Mouse (Mus musculus) right cerebral cortex, postnatal 10 days (tissue): ENCODE results near the gene Bcl2l1.

Experiments used
- DNase-seq, 2 experiments: peaks; one replicate each; pipeline ENCODE4 v3.0.0; 2021; ENCODE audit warnings: low spot score in 2 of 2

The Bcl2l1 gene

DNA sequence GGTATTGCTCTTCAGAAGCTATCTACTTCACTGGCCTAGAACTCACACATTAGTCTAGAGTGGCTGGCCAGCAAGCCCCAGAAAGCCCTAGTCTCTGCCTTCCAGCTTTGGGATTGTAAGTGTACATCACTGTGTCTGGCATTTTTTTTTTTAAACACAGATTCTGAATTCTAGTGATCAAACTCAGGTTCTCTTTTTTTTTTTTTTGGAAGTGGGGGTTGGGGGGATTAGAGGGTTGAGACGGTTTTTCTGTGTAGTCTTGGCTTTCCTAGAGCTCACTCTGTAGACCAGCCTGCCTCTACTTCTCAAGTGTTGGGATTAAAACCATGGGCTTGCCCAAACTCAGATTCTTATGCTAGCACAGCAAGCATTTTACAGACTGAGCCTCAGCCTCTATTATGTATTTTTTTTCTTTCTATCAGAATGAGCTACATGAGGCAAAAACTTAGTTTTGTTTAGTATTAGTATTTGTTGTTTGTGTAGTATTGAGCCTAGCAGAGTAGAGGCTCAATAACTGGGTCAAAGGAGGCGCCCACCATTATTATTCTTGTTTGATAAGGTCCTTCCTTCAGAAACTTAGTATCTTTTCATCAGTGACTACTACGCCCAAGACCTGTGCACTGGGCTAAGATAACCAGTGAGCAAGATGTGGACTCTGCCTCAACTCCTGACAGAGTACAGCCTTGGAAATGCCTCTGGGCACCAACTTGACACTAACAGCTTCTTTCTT, 6.9 kb downstream of the Bcl2l1 start:
- DNase-seq: no peak

DNA sequence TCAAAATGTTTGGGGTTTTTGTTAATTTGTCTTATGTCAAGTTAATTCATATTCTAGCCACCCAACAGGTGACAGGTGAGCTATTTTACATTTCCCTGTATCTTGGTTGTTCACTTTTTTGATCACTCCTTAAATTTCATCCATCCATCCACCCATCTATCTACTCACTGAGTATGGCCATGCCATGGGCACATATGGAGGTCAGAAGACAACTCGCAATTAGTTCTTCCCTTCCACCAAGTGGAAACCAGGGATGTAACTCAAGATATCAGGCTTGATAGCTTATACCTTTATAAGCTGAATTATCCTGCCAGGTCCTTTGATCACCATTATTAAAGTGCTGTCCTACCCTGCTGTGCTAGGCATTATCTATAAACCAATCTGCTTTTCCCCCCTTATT, 7.8 kb downstream of the Bcl2l1 start:
- no peak for DNase-seq

DNA sequence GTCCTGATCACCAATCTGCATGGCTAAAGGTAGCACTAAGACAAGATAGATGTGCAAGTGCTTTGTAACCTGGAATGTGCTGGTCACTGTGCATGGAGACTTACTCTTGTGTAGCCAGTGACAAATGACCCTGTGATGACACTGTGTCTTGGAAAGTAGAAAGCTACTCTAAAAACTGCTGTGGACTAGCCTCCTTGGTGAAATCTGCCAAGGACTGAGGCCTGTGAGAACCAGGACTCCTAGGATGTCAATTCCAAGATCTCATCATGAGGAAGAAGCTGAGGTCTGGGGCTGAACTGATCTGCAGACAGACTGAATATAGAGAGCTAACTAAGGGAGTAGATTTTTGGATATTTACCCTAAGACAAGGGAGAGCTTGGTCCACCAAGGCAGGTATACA, 10.0 kb downstream of the Bcl2l1 start:
- no peak for DNase-seq

DNA sequence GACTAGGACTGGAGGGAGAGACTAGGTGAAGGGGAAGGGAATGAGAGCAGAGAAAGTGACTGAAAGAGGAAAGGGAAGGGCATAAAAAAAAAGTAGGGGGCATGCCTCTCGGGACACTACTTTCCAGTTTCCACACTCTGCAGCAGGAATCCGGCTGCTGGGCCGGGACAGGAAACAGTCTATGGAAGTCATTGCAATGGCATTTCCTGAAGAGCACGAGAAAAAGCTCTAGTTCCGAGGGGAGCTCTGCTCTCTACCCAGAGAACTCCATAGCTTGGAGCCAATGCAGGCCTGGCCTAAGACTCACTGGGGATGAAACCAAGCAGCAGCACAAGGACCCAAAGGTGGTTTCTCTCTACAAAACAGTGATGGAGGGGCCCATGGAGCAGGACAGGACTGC, 10.5 kb downstream of the Bcl2l1 start:
- no peak for DNase-seq

DNA sequence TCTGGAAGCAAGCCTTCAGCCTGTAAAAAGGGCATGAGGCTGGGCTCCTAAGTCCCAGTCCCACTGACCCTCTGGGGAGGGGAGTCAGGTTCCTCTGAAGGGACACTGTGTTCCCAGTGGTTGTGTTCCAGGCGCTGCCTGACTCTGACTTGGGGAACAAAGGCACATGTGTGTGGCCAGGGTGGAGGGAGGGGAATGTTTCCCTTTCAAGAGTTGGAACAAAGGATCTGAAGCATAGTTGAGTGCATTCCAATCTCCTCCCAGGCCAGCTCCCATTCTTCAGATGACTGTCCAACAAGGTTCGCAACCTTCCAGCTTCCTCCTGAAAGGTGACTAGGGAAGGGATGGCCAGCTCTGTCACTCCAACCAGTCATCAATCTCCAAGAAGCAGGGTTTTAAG, 11.2 kb downstream of the Bcl2l1 start:
- DNase-seq: peak; percentile 47 to 57

DNA sequence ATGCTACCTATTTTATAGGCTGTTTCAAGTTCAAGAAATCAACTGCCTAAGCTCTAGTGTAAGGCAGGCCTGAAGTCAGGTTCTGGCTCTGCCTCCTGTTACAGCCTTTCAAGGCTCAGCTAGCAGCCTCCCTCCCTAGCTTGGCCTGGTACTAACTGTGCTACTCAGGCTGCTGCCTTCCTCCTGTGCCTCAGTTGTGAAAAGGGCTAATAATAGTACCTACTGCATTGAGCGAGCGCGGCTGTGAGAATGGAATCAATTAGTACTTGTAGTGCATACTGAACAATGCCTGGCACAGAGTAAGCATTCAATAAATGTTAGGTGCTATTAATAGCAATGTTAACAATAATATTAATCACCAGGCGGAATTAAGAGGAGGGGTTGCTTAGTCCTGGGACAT, 11.6 kb downstream of the Bcl2l1 start:
- DNase-seq: peak in 1 of 2 experiments; percentile 43

DNA sequence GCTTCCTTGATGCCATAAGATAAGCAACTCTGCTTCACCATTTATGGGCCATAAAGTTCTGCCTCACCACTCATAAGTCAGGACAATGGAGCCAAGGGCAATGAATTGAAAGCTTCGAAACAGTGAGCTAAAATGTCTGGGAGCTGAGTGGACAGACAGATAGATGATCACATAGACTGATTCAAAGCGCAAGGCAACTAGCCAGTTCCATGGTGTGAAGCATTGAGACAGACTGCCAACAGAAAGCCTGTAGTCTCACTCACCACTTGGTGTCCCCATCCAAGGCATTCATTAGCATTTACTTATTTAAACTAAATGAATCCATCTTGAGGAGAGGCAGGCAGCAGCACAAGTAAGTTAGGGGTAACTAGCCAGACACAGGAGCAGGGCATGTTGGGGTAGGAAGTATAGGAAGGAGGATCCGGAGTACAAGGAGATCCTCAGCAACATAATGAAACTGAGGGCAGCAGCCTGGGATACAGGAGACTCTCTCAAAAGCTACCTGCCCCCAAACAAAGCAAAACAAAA, 12.4 kb downstream of the Bcl2l1 start:
- no peak for DNase-seq

DNA sequence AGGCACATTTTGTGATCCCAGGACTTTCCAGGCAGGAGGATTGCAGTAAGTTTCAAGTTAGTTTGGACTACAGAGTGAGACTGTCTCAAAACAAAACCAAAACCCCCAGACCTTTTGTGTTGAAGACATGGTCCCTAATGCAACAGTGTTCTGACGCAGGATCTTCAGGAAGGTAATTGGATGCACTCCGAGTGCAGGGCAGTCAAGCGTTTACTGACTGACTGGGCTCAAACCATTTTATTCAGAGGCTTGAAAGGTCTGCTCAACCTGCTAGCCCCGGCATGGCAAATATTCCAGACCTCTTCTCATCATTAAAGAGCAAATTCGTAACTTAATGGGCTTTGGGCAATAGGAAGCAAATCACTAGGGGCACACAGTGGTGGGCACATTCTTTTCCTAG, 12.8 kb downstream of the Bcl2l1 start:
- no peak for DNase-seq

DNA sequence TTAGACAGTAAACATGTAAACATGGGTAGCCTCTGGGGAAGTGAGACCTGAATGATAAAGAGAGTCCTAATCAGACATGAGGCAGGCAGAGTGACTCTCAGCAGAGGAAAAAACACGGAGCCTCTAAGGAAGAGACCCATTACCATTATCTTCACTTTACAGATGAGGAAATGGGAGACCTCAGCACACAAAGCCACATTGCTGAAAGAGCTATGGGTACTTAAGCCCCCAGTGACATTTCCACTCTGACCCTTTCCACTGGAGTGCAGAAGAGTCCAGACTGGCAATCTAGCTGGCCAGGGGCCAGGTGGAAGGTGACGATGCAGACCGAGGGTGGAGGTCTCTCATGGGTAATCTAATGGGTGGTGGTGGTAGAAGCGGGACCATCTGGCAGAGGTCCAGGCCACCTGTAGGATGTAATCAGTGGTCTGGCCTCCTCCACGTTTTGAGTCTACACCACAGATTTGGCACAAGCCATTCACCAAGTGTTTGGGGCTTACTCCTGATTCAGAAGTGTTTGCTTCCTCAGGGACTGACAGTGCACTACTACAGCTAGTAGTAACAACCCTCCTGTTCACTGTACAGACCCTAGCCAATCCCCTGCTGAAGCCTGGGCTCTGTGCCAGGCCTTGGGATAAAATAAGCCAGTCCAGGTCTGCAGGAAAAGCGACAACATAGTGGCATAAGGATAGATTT, 13.8 kb downstream of the Bcl2l1 start:
- DNase-seq: peak; percentile 71 to 74

DNA sequence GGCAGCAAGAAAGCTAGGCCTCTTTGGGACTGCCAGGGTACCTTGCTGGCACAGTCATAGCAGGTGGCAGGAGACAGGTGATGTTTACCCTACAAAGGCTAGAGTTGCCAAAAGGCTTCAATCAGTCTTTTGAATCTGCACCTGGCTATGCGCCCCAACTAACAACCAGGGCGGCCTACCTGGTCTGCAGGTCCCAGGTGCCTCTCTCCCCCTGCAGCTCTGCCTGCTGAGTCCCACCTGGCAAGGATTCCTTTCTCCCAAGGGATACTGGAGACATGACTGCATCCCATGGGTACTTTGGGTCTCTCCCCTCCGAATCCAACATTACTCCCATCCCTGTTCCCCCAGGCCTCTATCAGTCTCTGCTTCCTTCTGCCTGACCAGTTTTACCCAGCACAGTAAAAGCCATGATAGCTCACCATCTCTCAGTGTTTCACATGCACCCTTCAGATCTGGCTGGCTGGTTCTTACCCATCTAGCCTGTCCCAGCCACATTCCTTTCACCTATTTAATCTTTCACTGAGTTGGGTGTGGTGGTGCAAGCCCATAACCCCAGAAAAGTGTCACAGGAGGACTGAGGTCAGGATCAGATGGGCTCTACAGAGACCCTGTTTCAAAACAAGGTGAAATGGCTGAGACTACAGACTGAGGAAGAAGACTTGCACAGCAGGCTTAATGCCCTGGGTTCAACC, 14.7 kb downstream of the Bcl2l1 start:
- DNase-seq: no peak

DNA sequence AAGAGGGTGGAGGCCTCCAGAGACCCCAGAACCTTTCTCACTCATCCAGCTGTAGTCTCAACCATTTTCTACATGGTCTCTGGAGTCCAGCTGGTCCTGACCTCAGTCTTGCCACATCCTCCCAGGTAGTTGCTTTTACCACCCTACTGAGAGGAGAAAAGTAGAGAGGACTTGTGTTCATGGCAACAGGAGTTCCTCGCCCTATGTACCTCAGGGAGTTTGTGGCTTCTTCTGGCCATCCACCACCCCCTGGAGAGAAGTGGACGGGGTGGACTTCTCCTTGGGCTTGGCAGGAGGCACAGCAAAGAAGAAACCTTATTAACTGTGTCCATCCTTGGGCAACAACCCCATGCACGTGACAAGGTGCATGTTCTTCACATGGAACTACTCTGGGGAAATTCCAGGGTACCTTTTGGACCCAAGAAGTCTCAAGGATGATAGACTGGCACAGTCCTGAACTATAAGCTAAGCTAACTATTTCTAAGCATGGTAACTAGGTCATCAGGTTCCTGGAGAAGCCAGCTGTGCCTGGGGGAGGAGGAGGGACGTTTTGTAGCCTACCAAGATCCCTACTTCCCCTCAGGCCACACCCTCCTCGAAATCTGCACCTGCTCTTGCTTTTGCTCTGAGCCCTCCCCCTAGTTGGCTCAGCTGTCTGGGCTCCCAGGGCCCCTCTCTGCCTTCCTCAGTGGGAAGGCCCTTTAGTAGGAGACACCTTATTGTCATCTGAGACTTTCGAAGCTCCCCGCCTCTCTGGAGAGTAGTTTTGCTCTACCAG, 15.5 kb downstream of the Bcl2l1 start:
- no peak for DNase-seq

DNA sequence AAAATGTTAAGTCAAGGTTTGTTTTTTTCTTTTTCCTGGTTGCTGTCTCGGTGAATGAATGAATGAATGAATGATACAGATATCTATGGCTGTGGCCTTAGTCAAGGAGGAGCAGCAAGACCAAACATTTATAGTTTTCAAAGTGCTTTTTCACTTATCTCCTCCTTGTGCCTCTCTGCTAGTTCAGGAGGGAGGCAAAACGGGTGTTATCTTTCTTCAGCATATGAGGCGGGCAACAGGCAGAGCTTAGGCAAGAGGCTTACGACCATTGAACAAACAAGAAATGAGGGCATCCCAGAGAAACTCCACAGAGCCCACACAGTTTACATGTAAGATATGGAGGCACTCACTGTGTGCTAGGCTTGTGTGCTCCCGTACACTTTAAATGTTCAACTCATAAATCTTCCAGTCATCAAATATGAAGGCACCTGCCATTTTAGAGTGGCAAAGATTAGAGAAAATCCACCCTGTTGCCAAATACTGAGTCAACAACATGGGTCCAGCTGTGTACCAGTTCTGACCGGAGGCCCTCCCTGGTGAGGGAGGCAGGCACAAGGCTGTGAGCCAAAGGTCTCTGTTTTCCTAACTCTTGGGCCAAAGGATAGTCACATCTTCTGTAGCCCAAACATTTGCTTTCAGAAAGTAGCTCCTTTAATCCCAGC, 17.2 kb downstream of the Bcl2l1 start:
- DNase-seq: no peak

DNA sequence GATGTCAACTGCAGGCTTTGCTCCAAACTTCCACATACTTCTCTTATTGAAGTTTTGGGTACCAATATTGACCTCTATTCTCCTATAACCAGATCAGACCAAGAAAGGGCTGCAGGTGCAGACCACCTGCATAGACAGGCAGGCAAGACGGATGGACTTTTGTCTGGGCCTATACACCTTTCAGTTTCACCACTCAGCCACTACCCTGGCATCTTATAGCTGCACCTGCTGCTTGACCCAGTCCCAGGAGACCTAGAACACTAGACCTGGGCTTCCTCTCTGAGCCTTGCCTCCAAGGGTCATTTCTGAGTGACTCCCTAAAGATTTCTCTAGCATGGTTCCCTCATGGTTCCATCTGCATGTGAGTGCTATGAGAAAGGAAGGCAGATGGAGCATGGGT, 18.3 kb downstream of the Bcl2l1 start:
- no peak for DNase-seq

DNA sequence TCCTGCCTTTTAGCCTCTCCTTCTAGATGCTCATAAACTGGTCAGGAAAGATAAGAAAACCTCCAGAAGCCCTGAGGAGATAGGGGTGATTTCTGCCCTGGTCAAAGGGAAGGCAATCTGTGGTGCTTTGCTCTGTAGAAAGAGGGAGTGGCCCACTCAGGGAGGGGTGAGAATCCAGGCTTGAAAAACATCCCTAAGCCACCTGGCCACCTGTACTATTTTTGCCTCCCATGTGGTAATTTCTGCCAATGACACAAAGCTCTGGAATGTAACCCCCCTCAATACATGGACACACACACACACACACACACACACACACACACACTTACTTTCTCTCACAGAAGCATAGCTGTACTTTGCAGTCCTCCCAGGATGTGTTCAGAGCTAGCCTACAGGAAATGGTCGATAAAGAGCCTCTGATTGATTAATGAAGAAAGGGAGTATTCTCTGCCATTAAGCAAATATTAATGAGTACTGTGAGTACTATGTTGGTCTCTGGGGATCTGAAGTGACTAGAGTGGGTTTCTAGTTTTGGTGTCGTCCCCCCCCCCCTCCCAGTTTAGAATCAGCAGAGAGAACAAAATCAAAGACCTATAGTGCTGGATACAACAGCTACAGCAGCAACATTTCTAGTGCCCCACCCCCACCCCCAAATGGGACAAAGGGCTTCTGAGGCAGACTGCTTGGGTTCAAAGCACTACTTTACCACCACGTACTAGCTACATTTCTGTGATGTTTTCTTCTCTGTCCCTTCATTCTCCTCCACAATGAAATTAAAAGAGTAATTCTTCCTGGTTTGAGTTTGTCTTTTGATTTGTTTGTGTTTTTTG, 20.0 kb downstream of the Bcl2l1 start:
- no peak for DNase-seq

DNA sequence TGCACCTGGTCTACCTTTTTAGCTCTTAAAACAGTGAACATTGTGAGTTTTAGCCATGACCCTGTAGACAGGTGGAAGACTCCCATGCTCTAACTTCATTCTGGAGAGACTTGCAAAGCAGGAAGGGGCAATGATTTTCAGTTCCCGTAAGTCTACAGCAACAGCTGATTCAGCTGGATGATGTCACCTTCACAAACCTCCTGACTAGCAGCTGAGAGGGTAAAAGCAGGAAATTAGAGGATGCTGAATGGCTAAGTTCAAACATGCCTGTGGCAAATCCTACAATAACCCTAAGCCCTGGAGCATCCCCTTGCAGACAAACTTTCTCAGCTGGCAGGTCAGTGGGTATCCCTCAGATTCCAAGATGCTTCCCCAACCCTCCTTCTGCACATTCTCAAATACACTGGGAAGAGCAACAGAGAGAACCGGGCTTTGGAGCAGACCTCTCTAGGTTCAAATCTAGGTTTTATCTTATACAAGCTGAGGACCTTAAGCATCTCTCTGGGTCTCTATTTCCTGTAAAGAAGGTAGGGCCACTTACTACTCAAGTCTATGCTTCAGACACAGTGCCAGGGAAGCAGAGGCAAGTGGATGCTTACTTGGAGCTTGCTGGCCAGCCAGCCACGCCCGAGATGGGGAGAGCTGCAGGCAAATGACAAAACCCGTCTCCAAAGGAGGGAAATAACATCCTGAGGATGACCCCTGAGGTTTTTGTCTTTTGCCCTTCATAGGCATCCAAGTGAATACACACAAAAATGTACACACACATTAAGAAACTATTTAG, 21.2 kb downstream of the Bcl2l1 start:
- DNase-seq: no peak

DNA sequence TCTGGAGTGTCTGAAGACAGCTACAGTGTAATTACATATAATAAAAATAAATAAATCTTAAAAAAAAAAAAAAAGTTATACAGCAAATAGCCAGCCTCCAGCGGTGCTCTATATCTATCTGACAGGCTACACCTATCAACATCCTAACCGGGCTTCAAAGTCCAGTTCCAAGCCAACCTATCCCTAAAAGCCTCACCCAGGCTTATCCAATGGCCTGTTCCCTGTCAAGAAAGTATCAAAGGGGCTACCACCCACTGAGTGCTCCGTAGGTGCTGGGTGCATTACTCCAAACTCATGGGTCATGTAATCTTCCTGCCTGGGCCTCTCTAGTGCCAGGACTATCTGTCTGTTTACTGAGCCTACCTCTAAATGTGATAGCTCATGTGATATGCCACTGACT, 23.4 kb downstream of the Bcl2l1 start:
- DNase-seq: no peak

DNA sequence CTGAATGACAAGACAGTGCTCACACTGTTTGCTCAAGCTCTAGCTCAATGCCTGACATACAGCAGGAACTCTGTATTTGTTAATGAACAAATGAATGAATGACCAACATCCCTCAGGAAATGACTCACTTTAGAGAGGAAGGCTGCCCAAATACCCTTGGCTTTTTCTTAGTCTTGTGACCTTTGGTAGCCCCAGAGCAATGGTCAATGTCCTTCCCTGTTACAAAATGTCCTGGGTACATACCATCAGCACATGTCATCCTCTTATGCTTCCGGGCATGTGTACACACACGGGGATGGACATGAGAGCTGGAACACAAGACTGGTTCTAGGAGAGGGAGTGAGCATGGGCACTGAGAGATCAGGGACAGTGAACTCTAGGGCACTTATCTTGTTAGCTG, 25.5 kb downstream of the Bcl2l1 start:
- no peak for DNase-seq

DNA sequence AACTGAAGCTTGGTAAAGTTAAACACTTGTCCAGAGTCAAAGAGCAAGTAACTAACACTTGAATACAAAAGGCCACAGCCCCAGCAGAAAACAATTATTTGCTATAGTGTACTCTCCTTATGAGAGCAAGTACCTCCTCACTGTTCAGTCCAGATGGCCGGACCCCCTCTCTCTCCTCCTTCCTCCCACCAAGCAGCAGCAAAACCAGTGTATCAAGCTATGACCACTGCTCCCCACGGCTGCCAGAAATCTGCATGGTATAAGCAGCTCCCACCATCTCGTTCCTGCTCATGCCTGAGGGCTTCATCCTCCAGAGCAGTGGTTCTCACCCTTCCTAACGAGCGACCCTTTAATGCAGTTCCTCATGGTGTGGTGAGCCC, 26.4 kb downstream of the Bcl2l1 start:
- no peak for DNase-seq

DNA sequence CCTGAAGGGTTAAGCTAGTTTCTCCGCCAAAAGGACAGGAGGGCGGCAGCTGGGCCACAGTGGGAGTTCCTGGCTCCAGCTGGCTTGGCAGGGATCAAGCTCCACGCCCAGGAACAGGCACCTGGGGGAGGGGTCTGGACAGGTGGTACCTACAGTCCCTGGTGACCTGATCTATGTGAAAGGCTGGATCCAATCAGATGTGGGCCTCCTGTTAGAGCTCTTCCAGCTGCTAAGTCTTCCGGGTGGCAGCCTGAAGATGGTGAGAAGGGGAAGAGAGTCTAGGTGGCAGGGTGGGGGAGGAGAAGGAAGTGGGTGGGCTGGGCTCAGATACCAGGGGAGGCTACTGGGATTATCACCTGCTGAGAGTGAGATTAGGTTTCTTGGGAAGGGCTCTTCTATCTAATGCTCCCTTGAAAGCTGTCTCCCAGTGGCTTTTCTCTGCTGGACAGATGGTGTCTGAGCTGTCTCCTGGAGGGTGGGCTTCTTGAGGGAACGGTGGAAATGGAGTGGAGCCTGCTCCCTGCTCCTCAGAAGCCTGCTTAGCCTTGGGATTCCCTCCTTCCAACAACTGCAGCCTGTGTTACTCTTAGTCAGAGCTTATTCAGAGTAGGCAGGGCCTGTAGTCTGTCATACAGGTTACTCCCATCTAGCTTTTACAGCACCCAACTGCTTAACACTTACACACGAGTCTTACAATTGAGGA, 27.0 kb downstream of the Bcl2l1 start:
- DNase-seq: no peak
